Mouse (Mus musculus): ENCODE results near the gene Mark1. TPM values are rescaled to one million over a fixed set of nuclear protein-coding genes. Genes with fewer than 3 reads are reported as not detected.

The Mark1 gene
- polyA plus RNA-seq, 1 experiment from 2014 or later, result 2.6 TPM

DNA sequence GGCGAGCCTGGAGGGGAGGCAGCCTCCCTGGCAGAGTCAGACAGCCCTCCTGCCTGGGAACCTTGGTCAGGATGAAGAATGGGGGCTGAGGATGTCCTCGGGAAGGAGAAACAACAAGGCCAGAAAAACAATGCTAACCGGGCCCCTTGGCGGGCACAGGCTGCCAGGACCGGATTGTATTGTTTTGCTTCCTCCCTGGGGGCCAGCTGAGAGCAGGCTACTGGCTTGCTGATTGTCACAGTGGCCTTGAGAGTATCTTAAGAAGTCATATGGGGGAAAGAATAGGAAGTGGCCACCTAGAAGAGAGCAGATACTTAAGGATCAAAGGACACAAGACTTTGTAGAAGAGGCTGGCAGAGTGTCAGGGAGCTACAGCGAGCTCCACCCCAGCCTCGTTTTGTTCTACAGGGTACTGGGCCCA lies 135.0 kb downstream of the Mark1 start:
- peaks cover 3% of the 10 kb centered on the region; the same call in 1 of the 2 replicates for H3K4me1 ChIP-seq (replicated peaks; ENCODE audit: control insufficient read depth, insufficient read depth, low read length)
- H3K27ac ChIP-seq (ENCODE audit: low read depth), result 0 out of 2 replicates have a peak overlapping the region, but pooled peaks have one; percentile 16
- no peak overlapping the region for H3K4me2 ChIP-seq (ENCODE audit: low read length)
- no peak overlapping the region for H3K4me3 ChIP-seq (ENCODE audit: low read depth, low read length)
- 53% methylated on average over 7 of the region's 7 CpGs for WGBS
- no peak overlapping the region for H3K9ac ChIP-seq (ENCODE audit: low read length)
- ATAC-seq (replicated peaks; ENCODE audit: low FRiP score, low TSS enrichment, low read depth), result no peak
- no peak for DNase-seq (ENCODE audit: low spot score)
- no peaks in the 10 kb centered on the region for H3K27me3 ChIP-seq (replicated peaks; ENCODE audit: control insufficient read depth, insufficient read depth, low read length)
- H3K9me3 ChIP-seq (ENCODE audit: control insufficient read depth, low read length), result no peaks in the 10 kb centered on the region
- H3K36me3 ChIP-seq (ENCODE audit: control insufficient read depth, insufficient read depth, low read length), result no peaks in the 10 kb centered on the region

DNA sequence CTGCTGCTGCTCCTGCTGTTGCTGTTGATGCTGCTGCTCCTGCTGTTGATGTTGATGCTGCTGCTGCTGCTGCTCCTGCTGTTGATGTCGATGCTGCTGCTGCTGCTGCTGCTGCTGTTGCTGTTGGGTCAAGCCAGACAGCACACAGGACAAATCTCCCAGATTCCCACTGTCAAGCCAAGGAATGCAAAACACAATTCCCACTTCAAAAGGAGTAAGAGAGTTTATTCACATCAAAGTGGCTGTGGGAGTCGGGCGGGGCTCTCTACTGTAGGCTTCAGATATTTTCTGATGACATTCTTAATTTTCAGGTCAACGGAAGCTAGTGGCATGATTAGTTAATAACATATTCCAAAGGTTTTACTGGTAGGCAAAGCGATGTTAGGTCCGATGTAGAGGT lies 136.7 kb downstream of the Mark1 start:
- peaks cover 3% of the 10 kb centered on the region; the same call in 1 of the 2 replicates for H3K4me1 ChIP-seq (replicated peaks; ENCODE audit: control insufficient read depth, insufficient read depth, low read length)
- WGBS, result 81% methylated on average over 6 of the region's 6 CpGs
- H3K4me2 ChIP-seq (ENCODE audit: low read length), result no peak overlapping the region
- no peak overlapping the region for H3K4me3 ChIP-seq (ENCODE audit: low read depth, low read length)
- H3K27ac ChIP-seq (ENCODE audit: low read depth), result no peak overlapping the region
- H3K9me3 ChIP-seq (ENCODE audit: control insufficient read depth, low read length), result no peaks in the 10 kb centered on the region
- ATAC-seq (replicated peaks; ENCODE audit: low FRiP score, low TSS enrichment, low read depth) (no peak), DNase-seq (ENCODE audit: low spot score) (no peak)
- H3K36me3 ChIP-seq (ENCODE audit: control insufficient read depth, insufficient read depth, low read length), result no peaks in the 10 kb centered on the region
- no peaks in the 10 kb centered on the region for H3K27me3 ChIP-seq (replicated peaks; ENCODE audit: control insufficient read depth, insufficient read depth, low read length)
- no peak overlapping the region for H3K9ac ChIP-seq (ENCODE audit: low read length)

GRCm38 (mm10) chr1:184861551-184861950 lies 137.8 kb downstream of the Mark1 start:
- H3K9ac ChIP-seq (ENCODE audit: low read length), result no peak overlapping the region

GRCm38 (mm10) chr1:184860276-184860675 lies 139.1 kb downstream of the Mark1 start:
- H3K27ac ChIP-seq (ENCODE audit: low read depth), result no peak overlapping the region
- H3K9ac ChIP-seq (ENCODE audit: low read length), result no peak overlapping the region
- H3K4me2 ChIP-seq (ENCODE audit: low read length), result no peak overlapping the region
- ATAC-seq (replicated peaks; ENCODE audit: low FRiP score, low TSS enrichment, low read depth) (no peak), DNase-seq (ENCODE audit: low spot score) (no peak)
- H3K27me3 ChIP-seq (replicated peaks; ENCODE audit: control insufficient read depth, insufficient read depth, low read length), result no peaks in the 10 kb centered on the region
- H3K9me3 ChIP-seq (ENCODE audit: control insufficient read depth, low read length), result no peaks in the 10 kb centered on the region
- 30% methylated on average over 3 of the region's 3 CpGs for WGBS
- no peaks in the 10 kb centered on the region for H3K4me1 ChIP-seq (replicated peaks; ENCODE audit: control insufficient read depth, insufficient read depth, low read length)
- H3K4me3 ChIP-seq (ENCODE audit: low read depth, low read length), result no peak overlapping the region
- H3K36me3 ChIP-seq (ENCODE audit: control insufficient read depth, insufficient read depth, low read length), result no peaks in the 10 kb centered on the region

More at GRCm38 (mm10) chr1:184861551-184861950, 137.8 kb downstream of the Mark1 start:
- ATAC-seq (replicated peaks; ENCODE audit: low FRiP score, low TSS enrichment, low read depth) (peak; percentile 59; the same call in 1 of the 2 replicates), DNase-seq (ENCODE audit: low spot score) (no peak)
- H3K9me3 ChIP-seq (ENCODE audit: control insufficient read depth, low read length), result no peaks in the 10 kb centered on the region
- no peaks in the 10 kb centered on the region for H3K27me3 ChIP-seq (replicated peaks; ENCODE audit: control insufficient read depth, insufficient read depth, low read length)
- H3K4me3 ChIP-seq (ENCODE audit: low read depth, low read length), result no peak overlapping the region
- 70% methylated on average over 2 of the region's 2 CpGs for WGBS
- H3K36me3 ChIP-seq (ENCODE audit: control insufficient read depth, insufficient read depth, low read length), result no peaks in the 10 kb centered on the region
- no peak overlapping the region for H3K27ac ChIP-seq (ENCODE audit: low read depth)
- H3K4me2 ChIP-seq (ENCODE audit: low read length), result no peak overlapping the region
- no peaks in the 10 kb centered on the region for H3K4me1 ChIP-seq (replicated peaks; ENCODE audit: control insufficient read depth, insufficient read depth, low read length)

DNA sequence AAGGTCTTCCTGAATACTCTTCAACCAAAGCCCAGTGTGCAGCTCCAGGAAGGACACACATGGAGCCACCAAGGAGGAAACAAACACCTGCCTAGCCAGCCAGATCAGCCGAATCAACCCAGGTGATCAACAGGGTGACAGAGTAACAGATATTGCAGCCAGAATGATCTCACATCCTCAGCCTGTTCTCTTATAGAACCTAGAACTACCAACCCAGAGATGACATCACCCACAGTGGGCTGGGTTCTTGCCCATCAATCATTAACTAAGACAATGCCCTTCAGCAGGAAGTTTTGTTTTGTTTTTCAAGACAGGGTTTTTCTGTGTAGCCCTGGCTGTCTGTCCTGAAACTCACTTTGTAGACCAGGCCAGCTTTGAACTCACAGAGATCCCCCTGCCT lies 141.1 kb downstream of the Mark1 start:
- ATAC-seq (replicated peaks; ENCODE audit: low FRiP score, low TSS enrichment, low read depth) (no peak), DNase-seq (ENCODE audit: low spot score) (no peak)
- no peak overlapping the region for H3K9ac ChIP-seq (ENCODE audit: low read length)
- no peaks in the 10 kb centered on the region for H3K27me3 ChIP-seq (replicated peaks; ENCODE audit: control insufficient read depth, insufficient read depth, low read length)
- 91% methylated on average over 1 of the region's 1 CpGs for WGBS
- H3K27ac ChIP-seq (ENCODE audit: low read depth), result no peak overlapping the region
- no peak overlapping the region for H3K4me3 ChIP-seq (ENCODE audit: low read depth, low read length)
- 0 out of 2 replicates have a peak, but pooled peaks cover 4% of the 10 kb centered on the region for H3K4me1 ChIP-seq (replicated peaks; ENCODE audit: control insufficient read depth, insufficient read depth, low read length)
- H3K4me2 ChIP-seq (ENCODE audit: low read length), result no peak overlapping the region
- H3K9me3 ChIP-seq (ENCODE audit: control insufficient read depth, low read length), result no peaks in the 10 kb centered on the region
- H3K36me3 ChIP-seq (ENCODE audit: control insufficient read depth, insufficient read depth, low read length), result no peaks in the 10 kb centered on the region

DNA sequence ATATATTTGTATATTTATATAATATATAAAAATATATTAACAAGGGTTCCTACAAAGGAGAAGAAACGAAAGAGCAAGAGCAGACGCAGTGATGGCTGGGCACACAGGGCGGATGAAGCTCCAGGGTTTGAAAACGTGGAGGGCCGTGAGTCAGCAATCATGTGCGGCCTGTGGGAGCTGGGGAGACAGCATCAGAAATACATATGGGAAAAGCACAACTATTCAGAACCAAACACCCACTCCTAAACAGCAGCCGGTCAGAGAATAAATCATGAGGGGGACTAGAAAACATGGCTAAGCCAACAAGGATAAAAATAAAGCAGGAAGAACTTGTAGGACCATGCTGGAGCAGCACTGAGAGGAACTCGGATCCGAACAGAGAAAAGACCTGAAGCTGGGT lies 142.2 kb downstream of the Mark1 start:
- no peak overlapping the region for H3K4me2 ChIP-seq (ENCODE audit: low read length)
- 86% methylated on average over 9 of the region's 9 CpGs for WGBS

DNA sequence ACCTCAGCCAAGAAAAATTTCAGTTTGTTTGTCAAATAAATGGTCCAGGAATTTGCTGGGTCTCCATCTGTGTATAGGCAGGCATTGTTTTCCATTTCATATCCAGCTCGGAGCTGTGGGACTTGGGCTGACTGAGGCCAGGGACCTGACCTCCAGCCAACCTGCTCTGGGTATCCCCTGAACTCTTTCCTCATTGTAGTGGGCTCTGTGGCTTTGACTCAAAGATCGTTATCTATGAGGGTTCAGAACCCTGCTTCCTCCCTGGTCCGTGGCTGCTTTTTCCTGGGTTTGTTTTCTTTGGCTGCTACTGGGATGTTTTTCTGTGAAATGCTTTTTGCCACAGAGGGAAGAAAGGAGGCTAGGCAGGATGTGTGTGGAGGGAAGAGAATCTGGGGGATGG lies 145.4 kb downstream of the Mark1 start:
- ATAC-seq (replicated peaks; ENCODE audit: low FRiP score, low TSS enrichment, low read depth) (no peak), DNase-seq (ENCODE audit: low spot score) (no peak)
- Histone ChIP-seq H3K9ac (ENCODE audit: low read length) (no peak overlapping the region), H3K27ac (ENCODE audit: low read depth) (peak overlapping the region; percentile 18; the same call in 1 of the 2 replicates), H3K4me1 (replicated peaks; ENCODE audit: control insufficient read depth, insufficient read depth, low read length) (peaks cover 13% of the 10 kb centered on the region), H3K4me2 (ENCODE audit: low read length) (no peak overlapping the region), H3K36me3 (ENCODE audit: control insufficient read depth, insufficient read depth, low read length) (no peaks in the 10 kb centered on the region), H3K27me3 (replicated peaks; ENCODE audit: control insufficient read depth, insufficient read depth, low read length) (no peaks in the 10 kb centered on the region), H3K4me3 (ENCODE audit: low read depth, low read length) (no peak overlapping the region), H3K9me3 (ENCODE audit: control insufficient read depth, low read length) (no peaks in the 10 kb centered on the region)
- whole genome bisulfite sequencing, result 58% methylated on average over 3 of the region's 3 CpGs

More for the DNA sequence above, 142.2 kb downstream of the Mark1 start:
- Histone ChIP-seq H3K36me3 (ENCODE audit: control insufficient read depth, insufficient read depth, low read length) (no peaks in the 10 kb centered on the region), H3K4me1 (replicated peaks; ENCODE audit: control insufficient read depth, insufficient read depth, low read length) (peaks cover 10% of the 10 kb centered on the region; the same call in 1 of the 2 replicates), H3K4me3 (ENCODE audit: low read depth, low read length) (no peak overlapping the region), H3K9ac (ENCODE audit: low read length) (no peak overlapping the region), H3K9me3 (ENCODE audit: control insufficient read depth, low read length) (no peaks in the 10 kb centered on the region), H3K27me3 (replicated peaks; ENCODE audit: control insufficient read depth, insufficient read depth, low read length) (no peaks in the 10 kb centered on the region), H3K27ac (ENCODE audit: low read depth) (no peak overlapping the region)
- DNase-seq (ENCODE audit: low spot score) (no peak), ATAC-seq (replicated peaks; ENCODE audit: low FRiP score, low TSS enrichment, low read depth) (no peak)

GRCm38 (mm10) chr1:184853339-184853738 lies 146.0 kb downstream of the Mark1 start:
- Histone ChIP-seq H3K27ac (ENCODE audit: low read depth) (peak overlapping the region; percentile 18; the same call in 1 of the 2 replicates), H3K4me3 (ENCODE audit: low read depth, low read length) (no peak overlapping the region), H3K9ac (ENCODE audit: low read length) (no peak overlapping the region), H3K4me2 (ENCODE audit: low read length) (peak overlapping the region; percentile 30; the same call in 1 of the 2 replicates), H3K4me1 (replicated peaks; ENCODE audit: control insufficient read depth, insufficient read depth, low read length) (peaks cover 13% of the 10 kb centered on the region), H3K27me3 (replicated peaks; ENCODE audit: control insufficient read depth, insufficient read depth, low read length) (no peaks in the 10 kb centered on the region), H3K9me3 (ENCODE audit: control insufficient read depth, low read length) (no peaks in the 10 kb centered on the region), H3K36me3 (ENCODE audit: control insufficient read depth, insufficient read depth, low read length) (no peaks in the 10 kb centered on the region)
- ATAC-seq (replicated peaks; ENCODE audit: low FRiP score, low TSS enrichment, low read depth) (peak; percentile 50; the same call in 1 of the 2 replicates), DNase-seq (ENCODE audit: low spot score) (peak; percentile 63)
- WGBS, result 33% methylated on average over 5 of the region's 5 CpGs

Data from intestine, embryonic 14.5 days (tissue).